Mouse (Mus musculus) monocyte, adult 5-6 weeks (primary cell): ENCODE measurements around the gene Magel2. TPM values are rescaled to one million over a fixed set of nuclear protein-coding genes. Genes with fewer than 3 reads are reported as not detected.
A peak's percentile ranks its signal among the peaks of the same experiment; 100 is the strongest.

Source experiments
- ATAC-seq: fragments of 153-309, 156-312 bp; replicated peaks from 2 replicates; pipeline ENCODE4 v1.8.0; 2017; ENCODE audit warnings: mild to moderate bottlenecking; ENCODE audit not compliant: low TSS enrichment, insufficient number of reproducible peaks, severe bottlenecking, poor library complexity, low FRiP score
- total RNA-seq: library from RNA; stranded (forward); fragments of 200-1000, 200-491, 200-594 nt; gene quantifications from 3 replicates; pipeline ENCODE4 v1.2.3, GENCODE M21; 2017

Magel2 gene
- total RNA-seq = not detected in 3 replicates

DNA sequence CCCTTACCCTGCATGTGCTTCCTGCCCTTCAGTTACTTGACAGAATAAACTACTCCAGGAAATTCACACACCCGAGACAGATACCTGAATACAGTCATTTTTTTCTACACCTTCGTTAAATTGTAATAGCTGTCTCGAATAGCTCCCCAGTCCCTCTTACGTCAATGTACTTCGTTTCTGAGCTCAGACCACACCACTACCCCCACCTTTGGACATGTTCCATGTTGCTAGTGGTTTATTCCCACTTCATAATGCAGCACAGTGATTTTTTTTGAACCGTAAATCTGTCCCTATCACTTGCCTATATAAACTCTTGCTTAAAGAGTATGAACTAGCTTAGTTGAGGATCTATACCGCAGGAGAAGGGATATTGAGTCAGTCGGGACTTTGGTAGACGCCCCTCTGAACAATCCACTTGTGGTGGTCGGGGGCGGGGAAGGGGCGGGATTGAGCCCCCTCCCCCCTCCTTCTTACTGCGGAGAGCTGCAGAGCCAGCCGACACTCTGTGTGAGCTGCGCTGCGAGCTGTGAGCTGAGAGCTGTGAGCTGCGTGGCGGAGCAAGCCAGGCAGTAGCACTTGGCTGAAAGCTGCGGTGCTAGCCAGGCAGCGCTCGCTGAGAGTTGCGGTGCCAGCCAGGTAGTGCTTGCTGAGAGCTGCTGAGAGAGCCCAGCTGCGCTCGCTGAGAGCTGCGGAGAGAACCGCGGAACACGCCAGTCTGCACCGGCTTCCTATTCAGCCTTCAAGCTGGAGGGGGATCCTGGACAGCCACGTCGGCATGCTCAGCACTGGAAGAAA lies at the start of gene Magel2:
Magel2 (plus strand) TSS at position 501 of the 795 bp plus-strand sequence.
- ATAC-seq = no peak

DNA sequence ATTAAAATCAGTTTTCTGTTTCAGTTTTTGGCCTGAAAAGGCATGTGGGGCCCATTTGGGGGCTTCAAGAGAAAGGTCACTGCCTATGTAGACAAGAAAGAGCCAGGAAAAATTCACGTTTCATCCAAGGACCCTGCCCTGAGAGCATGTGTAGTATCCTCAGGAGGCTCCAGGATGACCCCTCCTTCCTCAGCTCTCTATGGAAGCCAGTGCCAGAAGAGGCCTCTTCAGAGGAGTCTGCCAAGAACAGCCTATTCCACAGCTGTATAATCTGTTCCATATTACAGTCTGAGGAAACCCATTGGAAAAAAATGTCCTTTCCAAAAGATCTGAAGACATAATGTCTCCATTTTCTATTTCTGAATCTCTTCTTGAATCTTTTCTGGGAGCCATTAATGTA lies 31.4 kb upstream of the Magel2 start:
- ATAC-seq = no peak

DNA sequence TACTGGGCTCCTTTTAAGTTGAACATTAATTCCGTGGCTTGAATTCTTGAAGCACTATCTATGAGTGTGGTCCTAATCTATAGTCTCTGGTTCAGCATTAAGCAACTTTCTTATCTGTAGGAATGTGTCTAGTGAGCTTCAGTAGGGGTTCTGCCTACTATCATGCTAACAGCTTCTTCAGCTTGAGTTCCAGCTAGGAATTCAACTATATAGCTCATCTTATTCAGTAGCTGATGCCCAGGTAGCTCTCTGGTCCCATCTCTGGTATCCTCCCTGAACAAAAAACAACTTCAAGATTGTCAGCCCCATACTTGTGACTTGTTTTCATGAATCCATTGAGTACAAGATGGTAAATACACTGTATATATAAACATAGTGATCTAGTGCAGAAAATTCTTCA lies 30.5 kb upstream of the Magel2 start, which contains the start of gene Ndn:
Ndn (plus strand) TSS at position 301 of the 400 bp plus-strand sequence.
- no peak for ATAC-seq

DNA sequence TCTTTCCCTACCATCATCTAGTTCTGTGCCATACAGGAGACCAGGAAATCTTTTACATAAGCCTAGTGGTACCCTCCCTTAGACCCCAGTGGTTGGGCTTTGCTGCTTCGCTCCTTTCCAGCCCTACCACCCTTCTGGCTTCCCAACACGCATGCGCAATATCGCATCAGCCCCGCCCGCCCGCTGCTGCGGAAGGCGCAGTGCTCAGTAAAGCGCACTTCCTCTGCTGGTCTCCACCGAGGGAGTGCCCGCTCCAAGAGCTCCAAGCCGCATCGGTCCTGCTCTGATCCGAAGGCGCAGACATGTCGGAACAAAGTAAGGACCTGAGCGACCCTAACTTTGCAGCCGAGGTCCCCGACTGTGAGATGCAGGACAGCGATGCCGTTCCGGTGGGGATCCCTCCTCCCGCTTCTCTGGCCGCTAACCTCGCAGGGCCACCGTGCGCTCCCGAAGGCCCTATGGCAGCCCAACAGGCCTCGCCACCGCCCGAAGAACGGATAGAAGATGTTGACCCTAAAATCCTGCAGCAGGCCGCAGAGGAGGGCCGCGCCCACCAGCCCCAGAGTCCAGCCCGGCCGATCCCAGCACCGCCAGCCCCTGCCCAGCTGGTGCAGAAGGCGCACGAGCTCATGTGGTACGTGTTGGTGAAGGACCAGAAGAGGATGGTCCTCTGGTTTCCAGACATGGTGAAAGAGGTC lies 28.6 kb upstream of the Magel2 start:
- ATAC-seq = no peak

DNA sequence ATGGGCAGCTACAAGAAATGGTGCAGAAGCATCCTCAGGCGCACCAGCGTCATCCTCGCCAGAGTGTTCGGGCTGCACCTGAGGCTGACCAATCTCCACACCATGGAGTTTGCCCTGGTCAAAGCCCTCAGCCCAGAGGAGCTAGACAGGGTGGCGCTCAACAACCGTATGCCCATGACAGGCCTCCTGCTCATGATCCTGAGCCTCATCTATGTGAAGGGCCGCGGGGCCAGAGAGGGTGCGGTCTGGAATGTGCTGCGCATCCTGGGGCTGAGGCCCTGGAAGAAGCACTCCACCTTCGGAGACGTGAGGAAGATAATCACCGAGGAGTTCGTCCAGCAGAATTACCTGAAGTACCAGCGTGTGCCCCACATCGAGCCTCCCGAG lies 28.0 kb upstream of the Magel2 start:
- ATAC-seq = peak; percentile 27; the same call in 1 of the 2 replicates

DNA sequence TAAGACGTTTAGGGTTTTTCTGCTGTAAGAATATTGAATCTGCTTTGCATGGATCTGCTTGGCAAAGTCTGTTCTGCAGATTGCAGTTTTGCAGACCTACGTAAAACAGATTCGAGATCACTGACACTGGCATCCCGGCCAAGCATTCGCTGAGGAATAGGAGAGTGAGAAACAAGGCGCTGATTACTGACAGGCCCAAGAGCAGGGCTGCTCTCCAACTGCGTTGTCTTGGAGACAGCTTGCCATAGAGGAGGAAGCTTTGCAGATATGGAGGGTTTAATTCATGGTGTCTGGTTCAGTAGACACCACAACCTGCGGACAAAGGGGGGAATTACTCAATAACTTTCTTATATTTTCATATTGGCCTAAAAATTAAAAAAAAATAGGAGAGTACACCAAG lies 25.5 kb upstream of the Magel2 start:
- ATAC-seq = no peak

DNA sequence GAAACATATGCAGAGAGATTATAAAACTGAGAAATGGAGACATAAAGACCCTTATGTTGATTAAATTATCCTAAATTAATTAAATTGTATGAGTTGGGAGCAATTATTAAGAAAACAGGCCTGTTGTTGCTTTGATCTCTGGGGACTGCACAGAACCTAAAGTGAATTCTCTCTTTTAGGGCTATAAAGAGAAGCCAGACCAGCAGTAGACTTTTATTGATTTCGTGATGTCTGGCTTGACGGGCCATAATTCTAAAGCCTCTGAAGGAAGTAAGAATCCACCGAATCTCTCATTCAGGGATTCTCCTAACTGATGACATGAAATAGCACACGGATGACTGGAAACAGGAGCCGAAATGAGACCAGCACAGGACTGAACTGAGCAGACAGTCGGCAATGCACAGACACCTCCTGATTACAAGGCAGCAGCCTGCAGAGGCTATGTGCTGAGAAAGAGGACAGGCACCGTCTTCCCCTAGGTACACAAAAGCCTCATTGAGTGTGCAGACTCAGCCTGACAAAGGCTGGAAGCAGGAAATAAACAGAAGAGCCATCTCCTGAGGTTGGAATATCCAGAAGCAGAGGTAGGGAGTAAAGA lies 11.7 kb upstream of the Magel2 start:
- no peak for ATAC-seq

DNA sequence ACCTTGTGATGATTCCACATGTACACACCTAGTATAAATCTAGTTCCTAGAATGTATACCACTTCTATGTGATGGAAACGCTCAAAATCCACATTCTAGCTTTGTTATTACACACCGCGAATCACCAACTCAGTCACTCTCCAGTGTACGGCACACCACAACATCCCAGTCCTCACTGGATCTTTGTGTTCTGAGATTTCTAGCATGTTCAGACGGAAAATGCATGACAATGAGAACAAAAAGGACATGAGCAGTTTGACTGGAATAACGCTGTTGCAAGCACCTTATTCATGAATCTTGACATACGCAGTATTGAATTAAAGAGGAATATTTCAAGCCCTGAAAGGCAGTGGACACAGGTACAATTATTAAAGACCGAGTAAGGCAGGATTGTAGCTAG lies 10.1 kb upstream of the Magel2 start:
- no peak for ATAC-seq

DNA sequence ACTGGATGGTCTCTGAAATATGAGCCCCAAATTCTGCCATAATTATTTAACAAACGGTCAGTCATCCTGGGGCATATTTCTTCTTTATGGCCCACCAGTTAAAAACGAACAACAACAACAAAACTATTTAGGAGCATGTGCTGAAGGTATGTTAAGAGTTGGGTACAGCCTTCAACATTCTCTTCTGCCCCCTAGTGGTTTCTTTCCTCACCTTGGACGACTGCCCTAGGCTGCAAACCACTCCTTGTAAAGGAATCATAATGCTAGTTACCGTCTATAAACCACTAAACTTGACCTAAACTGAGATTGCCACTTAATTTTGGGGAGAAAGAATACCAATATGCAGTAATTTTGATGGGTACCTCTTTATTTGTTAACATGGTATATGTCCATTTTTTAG lies 1.2 kb upstream of the Magel2 start:
- no peak for ATAC-seq

DNA sequence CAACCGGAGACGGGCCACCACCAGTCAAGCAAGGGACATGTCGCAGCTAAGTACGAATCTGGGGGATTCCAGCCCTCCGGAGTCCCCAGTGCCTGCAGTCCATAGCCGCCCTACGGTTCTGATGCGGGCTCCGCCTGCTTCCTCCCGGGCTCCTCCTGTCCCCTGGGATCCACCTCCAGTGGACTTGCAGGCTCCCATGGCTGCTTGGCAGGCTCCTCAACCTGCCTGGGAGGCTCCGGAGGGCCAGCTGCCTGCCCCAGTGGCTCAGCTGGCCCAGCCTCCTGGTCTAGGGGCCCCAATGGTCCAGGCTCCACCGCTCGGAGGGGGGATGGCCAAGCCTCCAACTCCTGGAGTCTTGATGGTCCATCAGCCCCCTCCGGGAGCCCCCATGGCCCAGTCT lies 503 bp downstream of the Magel2 start:
- ATAC-seq = no peak

DNA sequence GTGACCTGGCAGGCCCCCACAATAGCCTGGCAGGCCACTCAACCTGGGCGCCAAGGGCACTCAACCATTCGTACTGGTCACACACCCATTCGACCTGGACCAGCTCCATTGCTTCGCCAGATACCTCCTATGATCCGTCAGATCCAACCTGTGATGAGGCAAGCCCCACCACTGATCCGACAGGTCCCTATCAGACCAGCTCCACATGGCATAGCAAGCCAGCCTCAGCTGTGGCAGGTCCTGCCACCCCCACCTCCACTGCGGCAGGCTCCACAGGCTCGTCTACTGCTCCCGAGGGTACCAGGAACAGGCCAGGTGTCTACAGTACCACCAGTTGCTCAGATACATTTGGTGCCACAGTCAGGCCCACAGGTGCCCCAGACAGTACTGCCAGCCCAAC lies 1.7 kb downstream of the Magel2 start:
- no peak for ATAC-seq

DNA sequence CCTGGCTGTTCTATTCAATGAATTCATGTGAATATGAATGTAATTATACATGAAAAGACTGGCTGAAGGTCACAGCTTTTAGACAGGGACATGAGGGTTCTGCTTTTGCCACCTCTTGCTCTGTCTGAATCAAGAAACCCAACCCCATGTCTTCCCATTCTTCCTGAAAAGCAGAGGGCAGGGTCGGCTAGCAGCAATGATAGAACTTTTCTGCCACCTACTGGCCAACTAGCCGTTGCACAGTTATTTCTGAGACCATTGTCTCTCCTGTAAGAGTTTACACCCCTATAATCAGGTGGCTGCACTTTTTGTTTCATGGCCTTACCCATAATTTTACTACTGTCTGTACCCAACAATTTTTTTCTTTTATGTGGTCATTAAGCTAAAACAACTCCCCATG lies 5.6 kb downstream of the Magel2 start:
- ATAC-seq = no peak

DNA sequence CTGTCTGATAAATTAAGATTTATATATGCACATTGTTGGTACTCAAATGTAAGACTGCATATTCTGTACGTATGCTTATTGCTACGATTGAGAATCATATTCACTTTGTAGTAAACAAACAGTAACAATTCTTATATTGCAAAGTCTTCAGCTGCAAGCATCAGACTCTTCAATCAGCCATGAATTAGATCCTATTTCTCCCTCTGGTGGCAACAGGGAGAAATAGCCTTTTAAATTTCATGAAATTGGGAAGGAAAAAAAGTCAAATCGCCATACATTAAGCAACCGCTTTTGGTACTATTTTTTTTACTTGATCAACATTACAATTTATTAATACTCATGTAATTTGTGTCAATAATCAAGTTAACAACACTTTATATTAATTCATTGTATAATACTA lies 11.5 kb downstream of the Magel2 start:
- ATAC-seq = no peak

DNA sequence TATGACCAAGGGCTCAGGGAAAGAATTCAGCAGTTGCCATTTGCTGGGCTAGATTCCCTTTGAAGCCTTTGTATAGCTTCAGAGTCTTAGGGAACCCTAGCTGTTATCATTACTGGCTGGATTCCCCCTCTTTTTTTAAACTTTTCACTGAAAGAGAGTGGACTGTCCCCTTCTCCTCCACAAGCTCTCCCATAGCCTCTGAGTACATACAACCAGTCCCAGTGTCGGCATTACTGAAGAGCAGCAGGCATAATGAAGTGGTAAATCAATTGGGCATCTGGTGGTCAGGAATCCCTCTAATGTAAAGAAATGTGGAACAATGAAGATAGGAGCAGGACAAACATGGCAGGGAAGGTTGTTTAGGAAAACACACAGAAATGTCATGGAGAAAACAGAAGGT lies 15.4 kb downstream of the Magel2 start:
- no peak for ATAC-seq

DNA sequence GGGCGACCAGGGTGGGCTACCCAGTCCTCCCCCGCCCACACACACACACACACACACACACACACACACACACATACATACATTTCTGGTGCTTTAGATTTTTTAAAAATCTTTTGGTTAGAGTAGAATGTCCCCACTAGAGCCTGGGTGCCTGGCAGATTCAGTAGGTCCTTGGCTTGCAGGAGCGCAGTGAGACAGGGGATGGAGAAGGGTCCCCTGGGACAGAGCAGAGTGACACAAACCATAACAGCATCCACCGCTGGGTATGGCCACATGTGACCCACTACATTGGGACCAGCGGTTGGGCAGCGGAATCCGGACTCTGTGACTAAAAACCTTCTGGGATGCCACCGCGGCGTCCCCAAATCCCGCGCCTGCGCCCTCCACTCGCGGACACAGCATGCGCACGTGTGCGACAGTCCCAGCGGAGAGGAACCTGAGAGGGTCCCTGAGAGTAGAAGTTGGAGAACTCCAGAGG lies 29.8 kb downstream of the Magel2 start:
- ATAC-seq = no peak

DNA sequence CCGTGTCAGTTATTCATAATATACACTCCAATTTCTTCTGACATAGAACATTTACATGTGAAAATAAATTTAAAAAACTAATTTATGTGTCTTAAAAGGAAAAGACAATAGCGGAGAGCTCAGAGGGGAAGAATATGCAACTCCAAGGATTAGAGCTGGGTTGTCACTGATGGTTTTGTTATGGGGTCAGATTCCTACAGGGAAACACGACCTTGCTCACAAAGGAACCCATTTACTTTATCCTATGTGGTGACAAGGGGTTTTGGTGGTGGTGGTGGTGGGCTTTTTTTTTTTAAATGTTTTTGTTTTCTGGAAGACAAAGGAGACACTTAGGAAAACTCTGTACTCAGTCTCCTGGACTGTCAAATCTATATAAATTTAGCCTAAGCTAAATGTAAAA lies 31.0 kb downstream of the Magel2 start:
- ATAC-seq = no peak

DNA sequence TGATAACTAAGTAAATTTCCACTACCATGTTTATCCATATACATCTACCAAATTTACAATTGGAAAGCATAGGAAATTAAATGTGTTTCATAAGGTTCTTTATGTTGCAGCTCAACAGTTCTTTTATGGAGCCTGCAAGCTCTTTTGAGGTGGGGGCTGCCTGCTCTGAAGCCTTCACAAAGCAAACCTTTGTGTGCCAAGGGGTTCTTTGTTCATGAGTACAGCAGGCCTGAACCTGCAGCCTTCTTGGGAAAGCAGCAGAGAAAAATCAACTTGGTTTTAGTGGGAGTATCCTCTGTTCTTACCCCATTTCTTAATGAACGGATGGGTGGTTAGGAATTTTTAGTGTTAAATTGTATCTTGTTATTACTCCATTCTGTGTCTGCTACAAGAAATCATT lies 38.4 kb downstream of the Magel2 start:
- ATAC-seq = no peak

DNA sequence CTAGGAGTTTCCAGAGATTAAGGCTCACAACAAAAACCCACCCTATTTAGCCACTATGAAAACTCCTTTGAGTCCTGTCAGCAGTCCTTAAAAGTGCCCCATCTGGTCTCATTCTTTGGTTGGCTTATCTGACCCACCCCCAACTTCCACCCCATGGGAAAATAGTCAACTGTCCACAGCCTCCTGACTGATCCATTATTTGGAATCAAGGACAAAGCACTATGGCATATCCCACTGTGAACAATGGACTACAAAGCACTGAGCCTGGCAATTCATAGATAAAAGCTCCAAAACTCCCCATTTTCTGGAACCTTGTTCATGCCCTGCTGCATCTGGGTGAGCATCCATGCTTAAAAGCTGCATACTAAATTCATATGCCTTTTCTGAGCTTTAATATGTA lies 39.4 kb downstream of the Magel2 start:
- ATAC-seq = no peak

DNA sequence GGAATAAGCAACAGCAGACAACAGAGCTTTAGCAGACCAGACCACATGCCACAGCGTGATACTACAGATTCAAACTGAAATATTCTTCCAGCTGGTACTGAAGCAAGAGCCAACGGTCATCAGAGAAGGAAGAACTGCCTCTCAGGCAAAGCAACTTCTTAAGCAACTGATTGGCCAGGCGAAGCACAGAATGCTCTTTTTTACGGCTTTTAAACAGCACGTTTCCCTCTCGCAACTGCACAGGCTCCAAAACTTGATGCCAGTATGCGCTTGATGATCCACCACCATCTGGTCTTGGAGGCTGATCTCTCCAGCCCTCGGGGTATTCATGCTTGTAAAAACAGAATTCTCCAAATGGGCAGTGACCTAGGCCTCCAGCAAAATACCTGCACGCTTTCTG lies 41.5 kb downstream of the Magel2 start:
- no peak for ATAC-seq

DNA sequence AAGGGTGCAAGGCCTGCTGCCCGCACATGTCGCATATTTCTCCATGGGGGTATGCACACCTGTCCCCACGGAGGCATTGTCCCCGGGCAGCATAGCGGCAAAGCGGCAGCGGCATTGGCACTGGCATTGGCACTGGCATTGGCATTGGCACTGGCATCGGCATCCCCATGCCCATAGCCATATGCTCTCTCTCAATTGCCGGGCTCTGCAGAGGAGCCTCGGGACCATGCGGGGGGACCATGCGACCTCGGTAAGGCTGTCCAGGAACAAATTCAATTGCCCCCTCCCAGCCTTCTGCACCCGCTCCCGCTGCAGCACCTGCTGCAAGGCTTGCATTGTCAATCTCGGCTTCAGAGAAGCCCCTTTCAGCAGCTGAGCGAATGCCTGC lies 42.3 kb downstream of the Magel2 start:
- ATAC-seq = no peak
